Mouse (Mus musculus) midbrain, postnatal 0 days (tissue): ENCODE results near the gene E030025P04Rik. TPM values are rescaled to one million over a fixed set of nuclear protein-coding genes. Genes with fewer than 3 reads are reported as not detected.
A peak's percentile ranks its signal among the peaks of the same experiment; 100 is the strongest.

Experiments
- ATAC-seq: fragments of 200-750 bp; cut with Nextera tagmentation; 2 replicates; pipeline ENCODE4 v1.8.0; 2017; ENCODE audit warnings: moderate number of reproducible peaks, mild to moderate bottlenecking, moderate TSS enrichment, moderate library complexity; ENCODE audit not compliant: low FRiP score
- DNase-seq: peaks from one replicate; pipeline ENCODE4 v3.0.0-alpha.2; 2015; ENCODE audit warnings: low spot score
- H3K27ac ChIP-seq: fragments of 300-500 bp; sonication (generic); 2 replicates; pipeline ENCODE4 v1.5.1; 2014; ENCODE audit warnings: low read depth, mild to moderate bottlenecking, low read length, mixed read lengths
- H3K27me3 ChIP-seq: fragments of 300-500 bp; sonication (generic); 2 replicates; pipeline ENCODE4 v1.6.1; 2014; ENCODE audit warnings: low read length, control low read depth, mixed read lengths; ENCODE audit not compliant: insufficient read depth
- H3K36me3 ChIP-seq: fragments of 300-500 bp; sonication (generic); 2 replicates; pipeline ENCODE4 v1.6.1; 2014; ENCODE audit warnings: low read length, control low read depth, mixed read lengths; ENCODE audit not compliant: insufficient read depth
- H3K4me1 ChIP-seq: fragments of 300-500 bp; sonication (generic); 2 replicates; pipeline ENCODE4 v1.6.1; 2014; ENCODE audit warnings: mild to moderate bottlenecking, control low read depth, antibody characterized with exemption, low read length, mixed read lengths; ENCODE audit not compliant: insufficient read depth
- H3K4me2 ChIP-seq: fragments of 300-500 bp; sonication (generic); 2 replicates; pipeline ENCODE4 v1.6.1; 2014; ENCODE audit warnings: low read depth, mild to moderate bottlenecking, low read length, mixed read lengths; ENCODE audit not compliant: poor library complexity, severe bottlenecking
- H3K4me3 ChIP-seq: fragments of 300-500 bp; sonication (generic); 2 replicates; pipeline ENCODE4 v1.5.1; 2014; ENCODE audit warnings: low read depth, mild to moderate bottlenecking, low read length, moderate library complexity
- H3K9ac ChIP-seq: fragments of 300-500 bp; sonication (generic); replicated peaks from 2 replicates; pipeline ENCODE4 v1.6.1; 2014; ENCODE audit warnings: mild to moderate bottlenecking, low read length, moderate library complexity, mixed read lengths; ENCODE audit not compliant: poor library complexity, severe bottlenecking
- H3K9me3 ChIP-seq: fragments of 300-500 bp; sonication (generic); 2 replicates; pipeline ENCODE4 v1.6.1; 2016; ENCODE audit warnings: low read length, control low read depth
- CTCF ChIP-seq: IDR thresholded peaks from 2 replicates; pipeline ENCODE4 v1.5.1; 2016; ENCODE audit warnings: antibody characterized with exemption, mild to moderate bottlenecking
- WGBS: fragments of 180-500 bp; shearing (Covaris S2); extraction: QIAGEN DNeasy Blood & Tissue Kit; methylation state at CpG from one replicate; pipeline ENCODE4 v1.1.7; 2014; 5-methylcytosine and 5-hydroxymethylcytosine counted together
- polyA plus RNA-seq: library from polyadenylated mRNA; unstranded; fragments of >200 nt; fragmentation: Nextera tagmentation; extraction: Ambion mirVana; gene quantifications from 2 replicates; pipeline ENCODE4 v1.2.1, GENCODE M21; 2015
- total RNA-seq: library from RNA; depleted of rRNA; stranded (reverse); fragments of >200 nt; gene quantifications from 2 replicates; pipeline ENCODE4 v1.2.3, GENCODE M21; 2014

The E030025P04Rik gene
- total and polyA plus RNA-seq, 2 experiments from 2014 or later: not detected

- 75% methylated on average over 7 of the region's 7 CpGs for WGBS
- DNase-seq: no peak
- H3K36me3 ChIP-seq: no peaks in the 10 kb centered on the region
- no peaks in the 10 kb centered on the region for H3K4me1 ChIP-seq
- H3K27ac ChIP-seq: no peak overlapping the region
- no peak overlapping the region for H3K9ac ChIP-seq
- TF ChIP-seq CTCF: no peak
- H3K27me3 ChIP-seq: no peaks in the 10 kb centered on the region
- no peaks in the 10 kb centered on the region for H3K9me3 ChIP-seq
- no peak overlapping the region for H3K4me2 ChIP-seq
- no peak overlapping the region for H3K4me3 ChIP-seq
- ATAC-seq: no peak
Observed at GRCm38 (mm10) chr11:109126482-109126881, 17.7 kb downstream of the E030025P04Rik start.

GRCm38 (mm10) chr11:109125451-109125850 is 18.7 kb downstream of the E030025P04Rik start:
- TF ChIP-seq CTCF: no peak
- 70% methylated on average over 5 of the region's 5 CpGs for WGBS

GRCm38 (mm10) chr11:109124284-109124683 is 19.9 kb downstream of the E030025P04Rik start:
- Histone ChIP-seq H3K4me2 (no peak overlapping the region), H3K4me3 (no peak overlapping the region), H3K27me3 (no peaks in the 10 kb centered on the region), H3K9ac (no peak overlapping the region), H3K9me3 (no peaks in the 10 kb centered on the region), H3K27ac (no peak overlapping the region), H3K4me1 (no peaks in the 10 kb centered on the region), H3K36me3 (no peaks in the 10 kb centered on the region)
- DNase-seq: peak; percentile 64
- WGBS: 57% methylated on average over 3 of the region's 3 CpGs
- ATAC-seq: no peak
- TF ChIP-seq CTCF: peak; percentile 69

More at GRCm38 (mm10) chr11:109125451-109125850, 18.7 kb downstream of the E030025P04Rik start:
- Histone ChIP-seq H3K4me3 (no peak overlapping the region), H3K27ac (no peak overlapping the region), H3K4me1 (no peaks in the 10 kb centered on the region), H3K9ac (no peak overlapping the region), H3K36me3 (no peaks in the 10 kb centered on the region), H3K9me3 (no peaks in the 10 kb centered on the region), H3K27me3 (no peaks in the 10 kb centered on the region), H3K4me2 (no peak overlapping the region)
- DNase-seq (peak; percentile 34), ATAC-seq (no peak)

GRCm38 (mm10) chr11:109109826-109110346 is 34.3 kb downstream of the E030025P04Rik start:
- no peak for DNase-seq
- Histone ChIP-seq H3K9me3 (no peaks in the 10 kb centered on the region), H3K4me1 (peaks cover 6% of the 10 kb centered on the region; the same call in 1 of the 2 replicates), H3K4me3 (no peak overlapping the region), H3K27me3 (no peaks in the 10 kb centered on the region), H3K9ac (no peak overlapping the region), H3K27ac (no peak overlapping the region), H3K36me3 (no peaks in the 10 kb centered on the region), H3K4me2 (no peak overlapping the region)
- ATAC-seq: no peak
- 39% methylated on average over 11 of the region's 11 CpGs for WGBS
- TF ChIP-seq CTCF: no peak

DNA sequence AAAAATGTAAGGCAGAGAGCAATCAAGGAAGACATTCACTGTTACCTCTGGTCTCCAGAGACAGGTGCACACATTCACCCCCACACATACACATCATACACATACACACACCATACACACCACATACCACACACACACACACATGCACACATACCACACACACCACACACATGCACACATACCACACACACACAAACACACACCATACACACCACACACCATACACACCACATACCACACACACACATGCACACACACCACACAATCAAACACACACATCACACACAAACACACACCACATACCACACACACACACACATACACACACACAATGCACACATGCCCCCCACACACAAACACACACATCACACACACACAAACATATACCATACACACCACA is 35.1 kb downstream of the E030025P04Rik start:
- no peak overlapping the region for H3K4me2 ChIP-seq
- no peaks in the 10 kb centered on the region for H3K27me3 ChIP-seq
- H3K9ac ChIP-seq: no peak overlapping the region
- H3K4me1 ChIP-seq: peaks cover 6% of the 10 kb centered on the region; the same call in 1 of the 2 replicates
- H3K36me3 ChIP-seq: no peaks in the 10 kb centered on the region
- TF ChIP-seq CTCF: no peak
- DNase-seq: no peak
- no peak for ATAC-seq
- no peaks in the 10 kb centered on the region for H3K9me3 ChIP-seq
- no peak overlapping the region for H3K27ac ChIP-seq
- H3K4me3 ChIP-seq: no peak overlapping the region

DNA sequence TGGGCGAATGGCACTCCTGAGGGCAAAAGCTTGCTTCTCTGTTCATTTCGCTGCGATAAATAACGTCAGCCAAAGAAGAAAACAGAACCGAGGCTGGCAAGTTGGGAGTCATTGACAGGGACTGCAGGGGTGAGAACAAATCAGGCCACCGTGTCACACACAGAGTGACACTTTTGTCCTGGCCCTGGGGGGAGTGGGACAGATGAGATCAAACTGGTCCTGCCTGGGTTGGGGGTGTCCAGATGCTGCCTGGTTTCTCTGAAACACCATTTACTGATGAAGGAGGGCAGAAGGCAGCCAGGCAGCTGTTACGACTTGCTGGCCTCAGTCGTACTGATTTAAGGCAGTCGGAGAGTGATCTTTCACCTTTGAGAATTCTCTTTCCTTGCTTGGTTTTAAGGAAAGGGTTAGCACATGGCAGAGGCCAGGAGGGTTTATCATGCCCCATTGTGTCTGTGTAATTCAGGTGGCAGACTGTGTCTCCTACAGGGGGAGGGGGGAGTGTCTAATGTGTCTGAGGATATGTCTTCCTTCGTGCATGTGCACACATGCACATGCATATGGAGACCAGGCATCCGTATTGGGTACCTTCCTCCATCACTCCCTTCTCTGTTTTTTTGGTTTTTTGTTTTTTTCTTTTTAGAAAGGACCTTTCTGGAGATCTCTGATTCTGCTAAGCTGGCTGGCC is 36.5 kb downstream of the E030025P04Rik start:
- Histone ChIP-seq H3K27ac (no peak overlapping the region), H3K9me3 (no peaks in the 10 kb centered on the region), H3K4me1 (peaks cover 6% of the 10 kb centered on the region; the same call in 1 of the 2 replicates), H3K9ac (no peak overlapping the region), H3K4me3 (no peak overlapping the region), H3K36me3 (no peaks in the 10 kb centered on the region), H3K27me3 (no peaks in the 10 kb centered on the region), H3K4me2 (no peak overlapping the region)
- TF ChIP-seq CTCF: no peak
- WGBS: 28% methylated on average over 11 of the region's 11 CpGs
- peak; percentile 44 for DNase-seq
- ATAC-seq: no peak
